Mouse (Mus musculus) B cell, adult 67 days (primary cell): ENCODE measurements around the gene Cnksr3. TPM values are rescaled to one million over a fixed set of nuclear protein-coding genes. Genes with fewer than 3 reads are reported as not detected.

Experiments used
- total RNA-seq, 2 experiments: library from RNA; stranded (reverse); gene quantifications; 4 replicates each; pipeline ENCODE4 v1.2.4; 2023

Cnksr3 gene
- total RNA-seq = 1 to 10 TPM; 8.0 to 9.8 TPM

DNA sequence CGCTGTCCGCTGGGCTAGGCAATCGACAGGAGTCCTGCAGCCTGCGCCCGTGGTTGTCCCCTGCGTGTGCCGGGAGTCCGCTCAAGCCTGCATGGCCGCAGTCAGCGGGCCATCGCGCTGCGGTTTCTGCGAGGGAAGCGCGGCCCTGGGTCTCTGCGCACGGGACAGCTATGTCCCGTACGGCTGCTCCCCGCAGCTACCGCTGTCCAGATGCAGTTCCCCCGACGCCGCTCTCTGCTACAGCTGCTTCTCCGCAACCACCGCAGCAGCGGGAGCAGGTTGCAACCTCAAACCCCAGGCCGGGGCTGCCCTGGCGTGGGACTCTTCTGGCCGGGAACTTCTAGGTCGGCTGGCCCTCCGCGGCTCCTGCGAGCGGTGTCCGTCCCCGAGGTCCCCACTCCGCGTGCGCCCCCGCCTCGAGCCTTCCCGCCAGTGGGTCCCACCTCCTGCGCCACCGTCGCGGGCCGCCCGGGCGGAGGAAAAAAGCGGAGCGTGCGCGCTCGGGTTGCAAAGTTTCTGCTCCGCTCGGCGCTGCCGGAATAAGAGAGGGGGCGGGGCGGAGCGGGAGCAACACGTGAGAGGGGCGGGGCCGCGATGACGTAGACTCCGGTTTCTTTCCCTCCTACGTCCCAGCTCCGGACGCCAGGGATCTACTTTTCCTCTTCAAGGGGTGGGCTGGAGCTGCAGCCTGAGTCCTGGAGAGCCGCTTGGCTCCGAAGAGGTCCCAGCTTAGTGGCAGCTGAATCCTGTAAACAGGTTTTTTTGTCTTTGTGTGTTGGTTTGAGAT is at the start of gene Cnksr3:
Gene Cnksr3, minus strand, starts transcription at position 542 of the 787 bp plus-strand sequence.

Other genes with a start within 250 kb of the Cnksr3 start
- 10 to 100 TPM; 14.7 to 16.8 TPM for gene Ipcef1, start 159.8 kb downstream of the Cnksr3 start, total RNA-seq